Mouse (Mus musculus): Measurements from ENCODE around the gene Pfpl.

The Pfpl gene

DNA sequence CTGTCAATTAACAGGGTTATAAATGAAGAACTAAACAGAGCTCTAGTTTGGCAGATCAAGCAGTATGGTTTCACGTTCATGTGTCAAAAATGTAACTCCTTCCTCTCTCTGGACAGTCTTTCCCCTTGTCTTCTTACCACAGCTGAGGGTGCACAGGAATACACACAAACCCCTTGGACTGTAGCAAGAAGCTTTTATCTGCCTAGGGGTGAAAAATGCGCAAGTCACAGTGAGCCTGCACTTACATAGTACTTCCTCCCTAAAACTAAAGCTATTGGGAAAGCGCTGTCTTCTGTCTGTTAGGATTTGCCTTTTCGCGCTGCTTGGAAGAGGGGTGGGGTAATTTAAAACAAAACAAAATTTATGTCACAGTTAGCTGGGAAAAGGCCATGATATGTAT, 36.4 kb downstream of the Pfpl start:
- DNase-seq (ENCODE audit: low read depth, low spot score): no peak

DNA sequence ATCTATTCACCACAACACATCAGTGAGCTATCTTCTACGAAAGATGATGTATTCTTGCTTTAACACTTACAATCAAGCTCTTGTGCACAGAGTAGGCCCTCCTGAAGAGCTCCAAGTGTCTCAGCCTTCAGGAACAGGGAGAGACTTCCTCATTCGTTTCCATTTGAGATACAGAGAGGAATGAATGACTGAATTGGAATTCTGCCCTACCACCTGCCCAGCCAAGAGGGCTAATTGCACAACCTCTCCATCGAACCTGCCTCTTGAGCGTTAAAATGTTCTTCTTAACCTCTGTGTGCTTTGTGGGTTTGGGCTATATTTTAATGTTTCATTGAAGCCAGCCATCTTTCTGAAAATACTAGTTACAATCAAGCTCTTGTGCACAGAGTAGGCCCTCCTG, 37.0 kb downstream of the Pfpl start:
- DNase-seq (ENCODE audit: low read depth, low spot score): no peak

DNA sequence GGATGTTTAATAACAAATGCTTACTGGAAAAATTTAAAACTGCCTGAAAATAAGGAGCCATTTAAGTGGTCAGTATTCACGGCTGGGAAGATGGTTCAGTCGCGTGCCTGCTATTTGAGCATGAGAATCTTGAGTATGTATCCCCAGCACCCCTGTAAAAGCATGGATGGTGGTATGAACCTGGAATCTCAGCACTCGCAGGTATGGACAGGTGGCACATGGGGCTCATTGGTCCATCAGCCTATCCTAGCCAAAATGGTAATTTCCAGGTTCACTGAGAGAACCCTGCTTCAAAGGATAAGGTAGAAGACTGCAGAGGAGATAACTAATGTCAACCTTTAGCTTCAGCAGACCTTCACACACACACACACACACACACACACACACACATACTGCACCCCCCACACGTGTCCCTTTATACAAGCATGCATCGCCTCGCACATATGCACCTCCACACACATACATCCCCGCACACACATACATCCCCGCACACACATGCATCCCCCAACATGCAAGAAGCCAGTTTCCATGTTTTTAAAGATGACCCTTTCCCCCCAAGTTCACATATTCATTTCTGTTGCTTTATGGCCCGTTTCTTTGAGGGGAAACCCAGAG, 37.9 kb downstream of the Pfpl start:
- DNase-seq (ENCODE audit: low read depth, low spot score): no peak

DNA sequence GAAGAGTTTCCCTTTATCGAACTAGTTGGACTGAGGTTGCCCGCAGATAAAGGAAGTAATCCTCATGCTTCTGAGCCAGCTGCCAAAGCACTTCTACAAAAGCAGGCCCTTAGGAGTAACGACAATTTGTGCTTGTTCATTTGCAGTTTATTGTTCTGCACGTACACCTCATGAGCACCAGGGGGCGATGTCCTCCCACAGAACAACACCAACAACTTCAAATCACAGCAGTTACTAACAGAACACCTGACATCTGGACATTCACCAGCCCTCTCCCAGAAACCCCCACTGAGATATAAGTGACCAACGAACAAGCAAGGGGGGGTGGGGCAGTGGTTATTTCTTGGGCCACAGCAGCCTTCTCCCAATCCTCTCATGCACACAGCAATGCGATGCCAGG, 38.5 kb downstream of the Pfpl start:
- peak; percentile 74 for DNase-seq (ENCODE audit: low read depth, low spot score)

DNA sequence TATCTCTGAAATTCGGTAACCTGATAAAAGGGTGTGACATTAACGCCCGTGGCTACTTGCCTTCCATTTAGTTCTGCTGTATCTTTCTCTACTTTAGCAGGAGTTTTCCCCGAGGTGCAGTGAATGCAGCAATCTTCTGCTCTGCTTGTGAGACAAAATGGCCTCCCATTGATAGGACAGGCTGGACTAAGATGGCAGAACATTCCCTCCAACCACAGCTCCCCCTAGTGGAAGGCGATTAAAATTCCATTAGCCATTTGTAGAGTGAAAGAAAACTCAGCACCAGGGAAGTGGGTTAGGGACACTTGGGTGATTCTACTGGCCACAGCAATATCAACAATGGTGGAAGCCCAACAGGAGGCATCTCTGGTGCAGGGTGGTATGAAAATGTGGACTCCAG, 39.7 kb downstream of the Pfpl start:
- peak; percentile 79 for DNase-seq (ENCODE audit: low read depth, low spot score)

DNA sequence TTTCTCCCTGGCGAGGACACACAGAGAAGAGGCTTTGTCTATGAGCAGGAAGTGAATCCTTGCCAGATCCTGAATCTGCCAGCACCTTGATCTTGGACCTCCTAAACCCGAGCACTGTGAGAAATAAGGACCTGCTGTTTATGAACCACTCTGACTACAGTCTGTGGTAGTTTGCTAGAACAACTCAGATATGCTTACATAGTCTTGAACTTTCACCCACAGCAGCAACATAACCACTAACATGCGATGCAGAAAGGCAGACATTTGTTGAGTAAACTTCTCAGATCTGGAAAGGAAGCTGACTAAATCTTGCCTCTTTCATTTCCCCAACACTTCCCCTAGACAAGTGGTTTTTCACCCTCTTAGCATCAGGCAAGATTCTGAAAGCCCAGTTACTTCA, 44.2 kb downstream of the Pfpl start:
- DNase-seq (ENCODE audit: low read depth, low spot score): no peak

GRCm38 (mm10) chr19:12472381-12472976, 44.8 kb downstream of the Pfpl start:
- no peak for DNase-seq (ENCODE audit: low read depth, low spot score)

DNA sequence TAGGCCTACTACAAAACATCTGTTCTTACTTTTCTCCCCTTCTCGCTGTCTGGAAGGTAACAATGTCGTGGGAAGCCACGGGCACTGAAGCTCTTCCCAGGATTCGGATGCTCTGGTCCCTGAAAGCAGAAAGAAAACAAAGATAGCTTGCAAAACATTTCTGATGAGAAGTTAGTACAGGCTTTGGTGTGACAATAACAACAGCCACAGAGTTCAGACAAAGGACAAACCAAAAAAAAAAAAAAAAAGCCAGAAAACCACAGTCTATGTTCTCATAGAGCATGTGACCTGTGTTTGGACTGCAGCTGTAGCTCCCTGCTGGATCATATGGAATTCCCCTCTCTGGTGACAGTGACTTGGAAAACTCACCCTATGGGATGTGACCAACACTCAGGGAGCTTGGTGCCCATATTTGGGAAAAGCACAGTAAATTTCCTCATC, 45.5 kb downstream of the Pfpl start:
- DNase-seq (ENCODE audit: low read depth, low spot score): no peak

DNA sequence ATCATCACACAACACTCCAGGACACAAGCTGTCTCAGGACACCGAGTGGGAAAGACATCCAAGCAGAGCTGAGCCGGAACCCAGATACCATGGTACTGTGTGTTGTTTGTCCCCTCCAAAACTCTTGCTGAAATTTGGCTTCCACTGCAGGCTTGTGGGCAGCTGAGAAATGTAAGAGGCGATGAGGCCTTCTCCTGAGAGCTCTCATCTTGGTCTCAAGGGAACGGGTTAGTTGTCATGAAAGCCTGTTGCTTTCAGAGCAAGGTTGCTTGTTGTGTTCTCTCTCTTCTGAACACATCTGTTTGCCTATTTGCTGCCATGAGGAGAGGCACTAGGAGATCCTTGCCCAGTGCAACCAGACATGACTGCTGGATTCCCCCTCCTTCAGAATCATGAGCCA, 46.2 kb downstream of the Pfpl start:
- DNase-seq (ENCODE audit: low read depth, low spot score): no peak

DNA sequence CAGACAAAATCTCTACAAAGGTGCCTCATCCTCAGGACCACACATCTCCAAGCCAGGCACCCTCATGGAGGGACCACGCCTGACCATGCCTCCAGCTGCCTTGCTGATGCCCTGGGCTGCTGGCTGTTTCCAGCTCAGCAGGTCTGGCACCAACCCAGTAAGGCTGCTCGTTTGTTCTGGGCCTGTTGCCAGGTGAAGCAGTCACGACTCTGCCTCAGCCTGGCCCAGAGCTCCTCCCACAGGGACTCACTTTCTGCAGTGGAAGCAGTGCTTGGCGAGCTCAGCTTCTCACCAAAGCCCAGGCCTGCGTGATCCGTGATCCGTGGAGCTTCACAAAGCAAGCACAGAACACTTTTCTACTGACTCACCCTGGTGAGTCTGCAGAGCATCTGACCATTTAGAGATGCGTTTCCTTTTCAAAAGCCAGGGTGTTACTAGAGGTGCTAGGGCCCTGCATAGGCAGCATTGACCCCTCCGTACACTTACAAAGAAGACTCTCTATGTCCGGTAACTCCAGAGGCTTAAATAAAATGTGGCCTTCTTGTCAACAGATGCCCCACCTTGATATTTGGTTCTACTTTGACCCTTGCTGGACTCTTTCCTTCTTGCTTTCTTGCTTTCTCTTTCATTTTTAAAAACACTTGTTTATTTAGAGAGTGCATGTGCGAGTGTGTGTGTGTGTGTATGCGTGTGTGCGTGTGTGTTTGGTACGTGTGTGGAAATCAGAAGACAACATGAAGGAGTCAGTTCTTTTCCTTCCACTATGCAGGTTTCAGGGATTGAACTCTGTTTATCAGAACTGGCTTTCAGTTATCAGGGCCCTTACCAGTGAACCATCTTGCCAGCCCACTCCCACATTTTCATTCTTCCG, 47.9 kb downstream of the Pfpl start:
- DNase-seq (ENCODE audit: low read depth, low spot score): no peak

GRCm38 (mm10) chr19:12476721-12477270, 49.1 kb downstream of the Pfpl start:
- no peak for DNase-seq (ENCODE audit: low read depth, low spot score)

- DNase-seq (ENCODE audit: low read depth, low spot score): no peak
Observed at GRCm38 (mm10) chr19:12478369-12478768, 50.7 kb downstream of the Pfpl start.

Data from ES-CJ7 (cell line).